Mouse (Mus musculus): ENCODE results near the gene Fsd2. TPM values are rescaled to one million over a fixed set of nuclear protein-coding genes. Genes with fewer than 3 reads are reported as not detected.

Gene Fsd2
- polyA plus RNA-seq, 1 experiment = 4.8 TPM

DNA sequence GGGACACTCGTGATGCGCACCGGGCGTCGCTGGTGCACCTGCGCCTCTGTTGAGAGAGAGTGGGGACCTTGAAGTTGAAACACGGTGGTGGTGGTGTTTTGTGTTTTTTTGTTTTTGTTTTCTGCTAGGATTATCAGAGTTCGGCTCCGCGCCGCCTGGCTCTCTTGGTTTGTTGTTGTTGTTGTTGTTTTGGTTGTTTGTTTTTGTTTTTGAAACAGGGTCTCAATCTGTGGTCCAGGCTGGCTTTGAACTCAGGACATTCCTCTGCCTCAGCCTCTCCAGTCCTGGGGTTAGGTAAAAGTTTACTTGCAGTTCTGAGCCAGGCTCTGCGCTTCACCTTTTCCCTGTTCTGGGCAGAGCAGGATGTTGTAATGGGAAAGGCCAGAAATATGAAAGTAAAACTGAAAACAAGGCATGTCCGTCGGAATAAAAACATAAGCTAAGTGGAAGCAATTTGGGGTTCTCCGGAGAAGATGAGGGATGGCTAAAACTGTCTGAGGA, 5.2 kb upstream of the Fsd2 start:
- H3K4me3 ChIP-seq = peak overlapping the region; percentile 32
- H3K4me2 ChIP-seq (ENCODE audit: low read depth) = peak overlapping the region; percentile 78
- H3K27me3 ChIP-seq (ENCODE audit: control insufficient read depth, insufficient read depth, insufficient read length) = no peaks in the 10 kb centered on the region
- TF ChIP-seq TCF12 (IDR thresholded peaks at IDR 0.05; ENCODE audit: insufficient read depth, poor library complexity, severe bottlenecking) (no peak), MYOG (IDR thresholded peaks at IDR 0.05; ENCODE audit: control insufficient read depth in 1 of 3, insufficient read depth in 1 of 3, insufficient read length in 2 of 3, low read depth in 2 of 3) (no peak), POLR2AphosphoS2 (IDR thresholded peaks at IDR 0.05; ENCODE audit: insufficient read length, low read depth) (no peak), E2F4 (IDR thresholded peaks at IDR 0.05; ENCODE audit: insufficient read depth) (no peak), REST (IDR thresholded peaks at IDR 0.05; ENCODE audit: insufficient read depth, insufficient read length) (no peak), TCF3 (IDR thresholded peaks at IDR 0.05; ENCODE audit: insufficient read length, low read depth) (no peak), MYOD1 (IDR thresholded peaks at IDR 0.05; ENCODE audit: control insufficient read depth in 1 of 3, insufficient read length in 2 of 3, low read depth in 2 of 3) (no peak), MAX (IDR thresholded peaks at IDR 0.05; ENCODE audit: low read depth) (no peak), POLR2A (IDR thresholded peaks at IDR 0.05; ENCODE audit: insufficient read length, low read depth) (no peak), SRF (IDR thresholded peaks at IDR 0.05; ENCODE audit: control insufficient read depth, insufficient read length, low read depth) (no peak)
- H3K79me2 ChIP-seq (ENCODE audit: control insufficient read depth, insufficient read depth) = peaks cover 5% of the 10 kb centered on the region
- peak overlapping the region; percentile 88 for H3ac ChIP-seq (ENCODE audit: control insufficient read depth, insufficient read length)
- peaks cover 6% of the 10 kb centered on the region for H3K36me3 ChIP-seq (ENCODE audit: control insufficient read depth, insufficient read depth)

- TF ChIP-seq E2F4 (IDR thresholded peaks at IDR 0.05; ENCODE audit: insufficient read depth) = no peak
- peak in 2 of 3 experiments; percentile 16 to 60 for TF ChIP-seq MYOD1 (IDR thresholded peaks at IDR 0.05; ENCODE audit: control insufficient read depth in 1 of 3, insufficient read length in 2 of 3, low read depth in 2 of 3)
- peak; percentile 97 for TF ChIP-seq POLR2A (IDR thresholded peaks at IDR 0.05; ENCODE audit: insufficient read length, low read depth)
- TF ChIP-seq TCF12 (IDR thresholded peaks at IDR 0.05; ENCODE audit: insufficient read depth, poor library complexity, severe bottlenecking) = no peak
- TF ChIP-seq CEBPB (IDR thresholded peaks at IDR 0.05; ENCODE audit: insufficient read depth, poor library complexity, severe bottlenecking) = no peak
- peak in 2 of 3 experiments; percentile 1 to 24 for TF ChIP-seq MYOG (IDR thresholded peaks at IDR 0.05; ENCODE audit: control insufficient read depth in 1 of 3, insufficient read depth in 1 of 3, insufficient read length in 2 of 3, low read depth in 2 of 3)
- peak; percentile 86 for TF ChIP-seq POLR2AphosphoS2 (IDR thresholded peaks at IDR 0.05; ENCODE audit: insufficient read length, low read depth)
- TF ChIP-seq MAX (IDR thresholded peaks at IDR 0.05; ENCODE audit: low read depth) = no peak
- no peak for TF ChIP-seq TCF3 (IDR thresholded peaks at IDR 0.05; ENCODE audit: insufficient read length, low read depth)
- H3ac ChIP-seq (ENCODE audit: control insufficient read depth, insufficient read length) = peak within 1 kb of the TSS; percentile 88
- H3K79me2 ChIP-seq (ENCODE audit: control insufficient read depth, insufficient read depth) = peaks cover 5% of the 10 kb centered on the region
- H3K27me3 ChIP-seq (ENCODE audit: control insufficient read depth, insufficient read depth, insufficient read length) = no peaks in the 10 kb centered on the region
- H3K4me3 ChIP-seq = peak within 1 kb of the TSS; percentile 32
- peaks cover 6% of the 10 kb centered on the region for H3K36me3 ChIP-seq (ENCODE audit: control insufficient read depth, insufficient read depth)
- H3K4me2 ChIP-seq (ENCODE audit: low read depth) = peak within 1 kb of the TSS; percentile 78
These were observed 4.6 kb upstream of the Fsd2 start, which contains the start of gene Whamm for GRCm38 (mm10) chr7:81571108-81571940. Gene Whamm, plus strand, starts transcription at chr7:81571266.

GRCm38 (mm10) chr7:81570752-81571107, 4.0 kb upstream of the Fsd2 start:
- Histone ChIP-seq H3K4me2 (ENCODE audit: low read depth) (peak overlapping the region; percentile 59), H3K79me2 (ENCODE audit: control insufficient read depth, insufficient read depth) (peaks cover 5% of the 10 kb centered on the region), H3K27me3 (ENCODE audit: control insufficient read depth, insufficient read depth, insufficient read length) (no peaks in the 10 kb centered on the region), H3K36me3 (ENCODE audit: control insufficient read depth, insufficient read depth) (peaks cover 6% of the 10 kb centered on the region), H3K4me3 (peak overlapping the region; percentile 32), H3ac (ENCODE audit: control insufficient read depth, insufficient read length) (peak overlapping the region; percentile 88)
- TF ChIP-seq POLR2A (IDR thresholded peaks at IDR 0.05; ENCODE audit: insufficient read length, low read depth) (no peak), MAX (IDR thresholded peaks at IDR 0.05; ENCODE audit: low read depth) (no peak), POLR2AphosphoS2 (IDR thresholded peaks at IDR 0.05; ENCODE audit: insufficient read length, low read depth) (no peak), TCF3 (IDR thresholded peaks at IDR 0.05; ENCODE audit: insufficient read length, low read depth) (no peak), TCF12 (IDR thresholded peaks at IDR 0.05; ENCODE audit: insufficient read depth, poor library complexity, severe bottlenecking) (no peak), REST (IDR thresholded peaks at IDR 0.05; ENCODE audit: insufficient read depth, insufficient read length) (no peak), E2F4 (IDR thresholded peaks at IDR 0.05; ENCODE audit: insufficient read depth) (no peak), USF1 (IDR thresholded peaks at IDR 0.05; ENCODE audit: low read depth) (no peak), SRF (IDR thresholded peaks at IDR 0.05; ENCODE audit: control insufficient read depth, insufficient read length, low read depth) (no peak), CEBPB (IDR thresholded peaks at IDR 0.05; ENCODE audit: insufficient read depth, poor library complexity, severe bottlenecking) (no peak)

DNA sequence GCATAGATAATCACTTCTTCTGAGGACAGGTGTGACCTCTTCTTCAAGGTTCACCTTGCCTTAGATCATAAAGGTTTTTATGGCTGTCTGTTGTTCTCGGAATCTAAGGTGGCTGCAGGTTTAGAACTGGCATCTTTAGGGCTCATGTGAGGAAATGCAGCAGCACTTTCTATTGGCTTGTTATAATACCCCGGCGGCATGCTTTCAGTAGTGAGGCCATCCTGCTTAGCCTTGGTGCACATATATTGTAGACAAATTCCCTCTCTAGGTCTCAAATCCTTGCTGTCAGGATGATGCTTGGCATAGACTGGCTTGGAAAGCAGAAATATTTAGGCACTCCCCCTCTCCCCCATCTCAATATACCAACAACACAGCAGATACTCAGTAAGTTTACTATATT, 3.5 kb upstream of the Fsd2 start:
- Histone ChIP-seq H3K4me3 (peak overlapping the region; percentile 32), H3K36me3 (ENCODE audit: control insufficient read depth, insufficient read depth) (peaks cover 5% of the 10 kb centered on the region), H3K27me3 (ENCODE audit: control insufficient read depth, insufficient read depth, insufficient read length) (no peaks in the 10 kb centered on the region), H3K79me2 (ENCODE audit: control insufficient read depth, insufficient read depth) (peaks cover 5% of the 10 kb centered on the region), H3ac (ENCODE audit: control insufficient read depth, insufficient read length) (no peak overlapping the region), H3K4me2 (ENCODE audit: low read depth) (no peak overlapping the region)
- TF ChIP-seq POLR2A (IDR thresholded peaks at IDR 0.05; ENCODE audit: insufficient read length, low read depth) = no peak
- TF ChIP-seq REST (IDR thresholded peaks at IDR 0.05; ENCODE audit: insufficient read depth, insufficient read length) = no peak
- TF ChIP-seq CEBPB (IDR thresholded peaks at IDR 0.05; ENCODE audit: insufficient read depth, poor library complexity, severe bottlenecking) = no peak

GRCm38 (mm10) chr7:81569851-81570250, 3.1 kb upstream of the Fsd2 start:
- H3K4me3 ChIP-seq = no peak overlapping the region
- TF ChIP-seq E2F4 (IDR thresholded peaks at IDR 0.05; ENCODE audit: insufficient read depth) (no peak), POLR2AphosphoS2 (IDR thresholded peaks at IDR 0.05; ENCODE audit: insufficient read length, low read depth) (no peak), POLR2A (IDR thresholded peaks at IDR 0.05; ENCODE audit: insufficient read length, low read depth) (no peak), TCF3 (IDR thresholded peaks at IDR 0.05; ENCODE audit: insufficient read length, low read depth) (no peak), TCF12 (IDR thresholded peaks at IDR 0.05; ENCODE audit: insufficient read depth, poor library complexity, severe bottlenecking) (no peak), MYOD1 (IDR thresholded peaks at IDR 0.05; ENCODE audit: control insufficient read depth in 1 of 3, insufficient read length in 2 of 3, low read depth in 2 of 3) (no peak), REST (IDR thresholded peaks at IDR 0.05; ENCODE audit: insufficient read depth, insufficient read length) (no peak), USF1 (IDR thresholded peaks at IDR 0.05; ENCODE audit: low read depth) (no peak), MAX (IDR thresholded peaks at IDR 0.05; ENCODE audit: low read depth) (no peak), SRF (IDR thresholded peaks at IDR 0.05; ENCODE audit: control insufficient read depth, insufficient read length, low read depth) (no peak), MYOG (IDR thresholded peaks at IDR 0.05; ENCODE audit: control insufficient read depth in 1 of 3, insufficient read depth in 1 of 3, insufficient read length in 2 of 3, low read depth in 2 of 3) (no peak), CEBPB (IDR thresholded peaks at IDR 0.05; ENCODE audit: insufficient read depth, poor library complexity, severe bottlenecking) (no peak)
- peaks cover under 1% of the 10 kb centered on the region for H3K36me3 ChIP-seq (ENCODE audit: control insufficient read depth, insufficient read depth)
- H3ac ChIP-seq (ENCODE audit: control insufficient read depth, insufficient read length) = no peak overlapping the region
- H3K4me2 ChIP-seq (ENCODE audit: low read depth) = no peak overlapping the region
- peaks cover under 1% of the 10 kb centered on the region for H3K27me3 ChIP-seq (ENCODE audit: control insufficient read depth, insufficient read depth, insufficient read length)
- peaks cover 5% of the 10 kb centered on the region for H3K79me2 ChIP-seq (ENCODE audit: control insufficient read depth, insufficient read depth)
